Mouse (Mus musculus) left cerebral cortex, postnatal 10 days (tissue): ENCODE measurements around the gene Preb. TPM values are rescaled to one million over a fixed set of nuclear protein-coding genes. Genes with fewer than 3 reads are reported as not detected.

Source experiments
- DNase-seq, 2 experiments: peaks; one replicate each; pipeline ENCODE4 v3.0.0; 2021 to 2022; ENCODE audit warnings: low spot score in 2 of 2, mixed read lengths in 1 of 2; ENCODE audit errors: extremely low spot score in 1 of 2
- intact Hi-C: fragments of 180-260 bp; cut with DNase I; formaldehyde crosslinking; loops from one replicate; pipeline ENCODE4 v1.15.1; 2025
- total RNA-seq, 2 experiments: library from RNA; stranded (reverse); gene quantifications; 2 replicates each; pipeline ENCODE4 v1.2.3; 2021

Preb gene
- total RNA-seq, 2 experiments from 2014 or later = 116 to 122 TPM

DNA sequence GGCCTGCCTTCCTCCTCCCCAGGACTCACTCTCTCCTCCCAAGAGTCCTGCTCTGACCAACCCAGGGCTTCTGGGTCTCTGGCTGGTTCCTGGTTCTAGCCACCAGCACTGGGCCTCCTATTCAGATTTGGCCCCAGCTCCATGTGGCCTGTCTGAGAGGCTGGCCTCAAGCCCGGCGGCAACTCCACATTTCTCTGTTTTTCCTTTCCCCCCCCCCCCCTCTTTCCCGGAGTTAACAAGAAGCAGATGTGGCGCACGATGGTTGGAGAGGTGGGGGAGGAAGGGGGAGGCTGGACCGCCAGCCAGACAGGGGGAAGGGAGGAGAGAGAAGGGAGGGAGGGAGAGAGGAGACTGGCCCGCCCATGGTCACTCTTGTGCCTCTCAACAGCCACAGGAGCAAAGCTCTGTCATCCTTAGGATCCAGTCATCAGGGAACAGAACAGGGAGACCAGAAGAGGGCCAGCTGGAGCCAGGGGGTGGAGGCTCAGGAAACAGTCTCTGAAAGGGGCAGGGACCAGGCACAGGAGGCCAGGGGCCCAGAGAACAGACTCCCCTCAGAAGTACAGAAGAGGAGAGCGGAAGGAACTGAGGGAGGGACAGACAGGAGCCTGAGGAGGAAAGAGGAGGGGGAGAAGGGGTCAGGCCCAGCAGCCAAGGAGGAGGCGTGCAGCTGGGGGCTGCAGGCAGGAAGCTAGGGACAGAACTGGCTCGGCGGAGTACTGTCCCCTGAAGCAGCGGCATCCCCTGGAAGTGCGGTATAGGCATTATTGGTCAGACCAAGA, 46.9 kb downstream of the Preb start, which contains the start of gene Emilin1:
Gene Emilin1, plus strand, starts transcription at position 343 of the 782 bp plus-strand sequence.
- intact Hi-C loops = no loop called here
- DNase-seq = peak in 1 of 2 experiments; percentile 82

DNA sequence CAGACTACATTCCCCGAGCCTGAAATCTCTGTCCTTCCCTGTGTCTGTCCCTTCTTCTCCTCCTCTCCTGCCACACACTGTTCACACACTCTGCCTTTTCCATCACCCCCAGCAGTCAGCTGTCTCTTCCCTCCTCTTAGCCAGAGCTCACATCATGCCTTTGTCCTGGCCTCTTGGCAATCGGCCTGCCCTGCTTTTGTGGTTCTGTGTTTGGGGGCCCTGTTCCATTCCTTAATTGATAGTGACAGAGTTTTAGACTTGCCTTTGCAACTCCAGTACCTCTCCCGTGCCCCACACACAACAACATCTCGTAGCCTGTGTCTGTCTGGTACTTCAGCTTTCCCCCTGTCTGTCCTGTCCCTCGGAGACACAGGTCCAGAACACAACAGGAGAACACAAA, 48.0 kb downstream of the Preb start:
- intact Hi-C loops = no loop called here
- DNase-seq = peak in 1 of 2 experiments; percentile 29

DNA sequence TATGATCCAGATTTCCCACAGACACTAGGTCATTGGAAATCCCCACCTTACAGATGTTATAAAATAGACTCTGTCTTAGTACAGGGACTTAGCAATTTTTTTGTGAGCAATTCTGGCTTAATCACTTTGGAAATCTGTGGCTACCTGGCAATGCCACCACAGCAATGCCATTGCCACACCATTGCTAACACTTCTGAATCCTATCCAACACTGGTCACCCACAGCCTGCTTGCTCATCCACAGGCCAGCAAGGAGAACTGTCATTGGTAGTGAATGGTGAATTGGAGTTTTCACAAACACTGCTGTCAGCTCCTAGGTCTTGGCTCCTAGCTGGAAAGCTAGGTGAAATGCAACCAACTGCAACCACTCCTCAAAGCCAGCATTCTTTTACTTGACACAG, 49.7 kb downstream of the Preb start:
- intact Hi-C loops = no loop called here
- DNase-seq = no peak

DNA sequence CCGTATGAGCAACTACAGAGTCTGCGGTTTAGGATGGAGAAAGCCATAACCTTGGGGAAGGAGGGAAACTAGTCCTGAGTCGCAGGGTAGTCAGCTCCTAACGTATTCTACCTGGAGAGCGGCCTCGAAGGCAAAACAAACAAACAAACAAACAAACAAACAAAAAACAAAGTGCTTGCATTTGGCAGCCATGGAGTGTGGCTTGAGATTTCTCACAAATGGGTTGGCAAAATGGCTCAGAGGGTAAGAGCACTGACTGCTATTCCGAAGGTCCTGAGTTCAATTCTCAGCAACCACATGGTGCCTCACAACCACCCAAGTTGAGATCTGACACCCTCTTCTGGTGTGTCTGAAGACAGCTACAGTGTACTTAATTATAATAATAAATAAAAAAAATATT, 50.3 kb downstream of the Preb start:
- intact Hi-C loops = no loop called here
- DNase-seq = no peak

DNA sequence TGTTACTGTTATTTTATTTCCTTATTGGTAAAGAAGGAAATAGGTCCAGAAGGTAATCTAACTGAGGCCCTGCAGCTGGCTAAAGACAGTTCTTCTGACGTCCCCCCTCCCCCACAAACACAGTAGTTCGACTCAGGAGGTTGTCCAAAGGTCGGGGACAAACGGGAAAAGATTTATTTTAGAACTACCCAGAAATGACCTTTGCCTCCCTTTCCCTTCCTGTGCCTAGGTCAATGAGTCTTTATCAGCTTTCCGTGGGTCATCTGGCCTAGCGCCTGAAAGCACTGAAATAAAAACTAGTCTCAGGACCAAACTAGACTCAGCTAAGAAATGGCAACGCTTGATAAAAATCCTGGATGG, 50.9 kb downstream of the Preb start:
- intact Hi-C loops = no loop called here
- DNase-seq = peak in 1 of 2 experiments; percentile 30

DNA sequence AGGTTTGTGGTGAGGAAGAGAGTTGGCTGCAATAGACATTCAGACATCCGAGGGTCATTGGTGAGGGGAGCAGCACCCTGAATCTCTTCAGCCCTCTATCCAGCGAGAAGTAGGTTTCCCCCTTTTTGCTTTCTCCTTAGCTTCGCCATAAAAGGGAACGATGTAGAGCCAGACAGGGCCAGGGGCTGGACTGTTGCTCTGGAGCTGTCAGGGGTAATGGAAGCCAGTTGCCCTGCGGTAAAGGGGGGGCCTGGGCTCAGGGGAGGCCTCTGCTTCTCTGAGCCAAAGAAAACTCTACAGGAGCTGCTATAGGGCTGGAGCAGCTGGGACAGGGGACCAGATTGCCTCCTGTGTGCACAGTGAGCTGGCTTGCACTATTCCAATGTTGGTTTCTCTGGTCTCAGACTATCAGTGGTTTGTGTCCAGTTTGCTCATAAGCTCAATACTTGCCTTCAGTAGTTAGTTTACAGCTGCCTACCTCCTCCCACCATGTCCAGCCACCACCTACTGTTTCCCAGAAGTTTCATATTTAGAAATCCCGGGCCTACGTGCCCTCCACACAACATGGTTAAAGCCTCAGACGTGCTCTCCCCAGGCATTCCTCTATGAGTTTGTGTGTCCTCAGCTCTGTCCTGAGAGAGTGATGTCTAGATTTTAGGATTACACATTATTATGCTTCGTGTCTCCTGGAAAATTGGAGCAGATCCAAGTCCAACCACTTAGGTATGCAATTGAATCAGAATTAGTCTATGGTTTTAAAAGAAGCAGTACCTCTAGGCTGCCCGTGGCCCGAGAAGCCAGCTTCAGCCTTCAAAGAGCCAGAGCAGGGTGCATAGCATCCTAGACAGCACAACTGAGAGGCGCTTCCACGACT, 51.5 kb downstream of the Preb start:
- peak in 1 of 2 experiments; percentile 16 for DNase-seq
- intact Hi-C loops = no loop called here

DNA sequence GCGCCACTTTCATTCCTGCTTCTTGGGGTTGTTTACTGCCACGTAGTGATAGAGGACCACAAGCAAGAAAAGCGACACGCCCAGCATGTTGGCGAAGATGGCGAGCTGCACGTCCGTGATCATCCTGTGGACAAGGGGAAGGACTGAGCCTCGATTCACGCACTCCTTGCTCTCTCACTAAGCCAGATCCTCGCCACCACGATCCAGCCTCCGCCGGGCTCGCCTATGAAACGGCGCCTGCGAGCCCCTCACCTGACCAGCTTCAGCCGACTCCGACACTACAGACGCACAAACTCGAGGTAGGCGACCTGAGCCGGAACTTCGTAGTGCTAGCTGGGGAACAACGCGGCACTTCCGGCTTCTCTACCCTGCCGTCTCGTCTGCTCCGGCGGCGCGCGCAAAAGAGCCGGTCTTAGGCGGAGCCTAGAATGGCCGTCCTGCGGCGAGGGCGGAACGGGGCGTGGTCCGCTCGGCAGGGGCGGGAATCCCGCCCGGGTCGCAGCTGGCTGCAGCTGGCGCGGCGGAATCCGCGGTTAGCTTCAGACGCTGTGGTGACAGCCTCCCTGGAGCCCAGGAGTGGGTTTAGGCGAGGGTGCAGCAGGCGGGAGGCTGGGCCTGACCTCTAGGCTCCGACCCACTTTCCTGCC, 52.6 kb downstream of the Preb start, which contains the start of gene Ost4:
Gene Ost4, minus strand, starts transcription at position 376 of the 647 bp plus-strand sequence.
- DNase-seq = peak; percentile 93 to 97
- intact Hi-C loops = no loop called here

DNA sequence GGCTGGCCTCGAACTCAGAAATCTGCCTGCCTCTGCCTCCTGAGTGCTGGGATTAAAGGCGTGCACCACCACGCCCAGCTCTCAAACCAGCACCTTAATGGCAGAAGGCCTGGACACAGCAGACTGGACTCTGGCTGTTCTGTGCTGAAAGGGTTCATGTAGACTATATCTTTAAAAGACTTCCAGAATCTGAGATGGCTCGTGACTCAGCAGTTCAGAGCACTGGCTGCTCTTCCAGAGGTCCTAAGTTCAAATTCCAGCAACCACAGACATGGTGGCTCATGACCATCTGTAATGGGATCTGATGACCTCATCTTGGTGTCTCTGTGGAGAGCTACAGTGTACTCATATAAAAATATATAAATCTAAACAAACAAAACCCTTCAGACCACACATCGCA, 58.3 kb downstream of the Preb start:
- intact Hi-C loops = no loop called here
- DNase-seq = no peak

Other genes starting within 250 kb of the Preb start
- 100 to 1,000 TPM; 354 to 401 TPM for gene Dpysl5, start 248.8 kb downstream of the Preb start, total RNA-seq
- gene Mapre3, start 145.7 kb downstream of the Preb start, total RNA-seq = 100 to 1,000 TPM; 191 to 193 TPM
- gene Tmem214, start 92.3 kb downstream of the Preb start, total RNA-seq = 10 to 100 TPM; 61.3 to 66.5 TPM
- gene Agbl5, start 71.7 kb downstream of the Preb start, total RNA-seq = 10 to 100 TPM; 19.5 to 22.2 TPM
- 100 to 1,000 TPM in 1 of 2 experiments, 10 to 100 TPM in 1; 98.0 to 102 TPM for gene Ost4, start 52.6 kb downstream of the Preb start, total RNA-seq
- gene Emilin1, start 47.0 kb downstream of the Preb start, total RNA-seq = 1 to 10 TPM; 5.1 to 5.5 TPM
- 1 to 10 TPM; 7.3 to 8.0 TPM for gene Khk, start 38.9 kb downstream of the Preb start, total RNA-seq
- gene Cgref1, start 14.8 kb downstream of the Preb start, total RNA-seq = 10 to 100 TPM; 61.1 to 62.5 TPM
- gene Tcf23, start 8.3 kb upstream of the Preb start, total RNA-seq = under 1 TPM; 0.08 to 0.24 TPM
- 10 to 100 TPM; 72.4 to 77.2 TPM for gene Atraid, start 88.0 kb upstream of the Preb start, total RNA-seq
- gene Slc5a6, start 88.6 kb upstream of the Preb start, total RNA-seq = 10 to 100 TPM; 15.3 to 16.5 TPM
- 10 to 100 TPM; 21.5 to 25.4 TPM for gene Cad, start 94.4 kb upstream of the Preb start, total RNA-seq
- gene Dnajc5g, start 145.9 kb upstream of the Preb start, total RNA-seq = not detected
- gene Slc30a3, start 147.9 kb upstream of the Preb start, total RNA-seq = 100 to 1,000 TPM; 101 to 118 TPM
- under 1 TPM; 0.86 to 0.97 TPM for gene Trim54, start 156.4 kb upstream of the Preb start, total RNA-seq
- gene Ucn, start 178.5 kb upstream of the Preb start, total RNA-seq = 1 to 10 TPM; 1.1 TPM
- 10 to 100 TPM; 35.7 to 36.2 TPM for gene Mpv17, start 193.9 kb upstream of the Preb start, total RNA-seq
- gene Gm29609, start 219.6 kb upstream of the Preb start, total RNA-seq = 1 to 10 TPM; 1.6 to 3.9 TPM
- gene Gtf3c2, start 219.8 kb upstream of the Preb start, total RNA-seq = 10 to 100 TPM; 59.8 to 60.6 TPM
- gene Snx17, start 232.9 kb upstream of the Preb start, total RNA-seq = 10 to 100 TPM; 73.4 to 74.6 TPM
- 10 to 100 TPM; 48.2 to 49.7 TPM for gene Eif2b4, start 233.1 kb upstream of the Preb start, total RNA-seq
- 10 to 100 TPM; 25.0 to 26.5 TPM for gene Zfp513, start 241.9 kb upstream of the Preb start, total RNA-seq